In the genomic region with DNA sequence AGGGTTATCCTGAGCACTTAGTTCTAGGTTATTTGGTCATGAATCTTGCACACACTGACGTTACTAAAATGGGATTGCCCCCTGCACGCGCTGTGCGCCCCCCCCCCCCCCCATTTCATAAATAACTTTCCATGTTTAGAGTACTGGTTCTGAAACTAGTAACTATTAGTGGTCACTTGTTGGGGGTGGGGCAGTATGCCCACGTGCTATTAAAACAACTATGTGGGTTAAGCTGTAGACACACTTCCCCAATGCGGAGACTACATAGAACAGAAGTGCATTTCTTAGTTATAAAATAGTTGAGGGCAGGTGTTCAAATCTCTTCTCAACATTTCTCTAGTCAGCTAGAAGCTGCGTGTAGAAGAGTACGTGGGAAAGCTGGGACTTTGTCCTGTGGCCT, we compare ENCODE assay signal across 29 mouse cellular contexts.
DNase-seq lines count a peak whose midpoint lies in the region; ATAC-seq lines count a peak whose summit lies in the region.
"Had no signal": no experiment of that assay in that cellular context is flagged by ENCODE, and none has a peak within 500 bp of the region (broad histone marks: within the 10 kb centered on the region; RNA-seq: fewer than 3 reads in every experiment).

No protein-coding gene starts in this region.

- ATAC-seq in liver, embryonic 12.5 days, result no peak
- no peak for ATAC-seq in liver, embryonic 15.5 days (ENCODE audit: insufficient read depth)
- ATAC-seq in erythroid progenitor cell, adult 5-6 weeks (replicated peaks; ENCODE audit: low FRiP score, poor library complexity, severe bottlenecking), result no peak
- ATAC-seq: activated CD4-positive, CD25-positive, alpha-beta regulatory T cell, adult 4 months; forebrain, embryonic 13.5 days; forebrain, embryonic 16.5 days had no signal

- no peaks in the 10 kb centered on the region for H3K9me3 ChIP-seq in liver, embryonic 12.5 days (replicated peaks)
- no peaks in the 10 kb centered on the region for H3K9me3 ChIP-seq in liver, embryonic 15.5 days (replicated peaks)
- H3K9me3 ChIP-seq: embryonic facial prominence, embryonic 10.5 days; embryonic facial prominence, embryonic 13.5 days; forebrain, embryonic 10.5 days; forebrain, embryonic 13.5 days; heart, embryonic 12.5 days; heart, embryonic 15.5 days; hindbrain, embryonic 15.5 days had no signal

- H3K27me3 ChIP-seq in liver, embryonic 12.5 days (replicated peaks), result no peaks in the 10 kb centered on the region
- no peaks in the 10 kb centered on the region for H3K27me3 ChIP-seq in liver, embryonic 15.5 days
- H3K27me3 ChIP-seq: embryonic facial prominence, embryonic 13.5 days; forebrain, embryonic 13.5 days; heart, embryonic 12.5 days; heart, embryonic 15.5 days; hindbrain, embryonic 15.5 days had no signal

- WGBS in liver, embryonic 12.5 days (ENCODE audit: insufficient replicate concordance), result 77% methylated on average over 8 of the region's 8 CpGs
- whole genome bisulfite sequencing in liver, embryonic 15.5 days (ENCODE audit: insufficient replicate concordance), result 70% methylated on average over 8 of the region's 8 CpGs

- peaks cover 65% of the 10 kb centered on the region for H3K4me1 ChIP-seq in liver, embryonic 12.5 days
- H3K4me1 ChIP-seq in liver, embryonic 15.5 days (replicated peaks), result peaks cover 63% of the 10 kb centered on the region
- H3K4me1 ChIP-seq: forebrain, embryonic 10.5 days; hindbrain, embryonic 15.5 days had no signal

- peaks cover 31% of the 10 kb centered on the region for H3K36me3 ChIP-seq in liver, embryonic 12.5 days
- peaks cover 30% of the 10 kb centered on the region for H3K36me3 ChIP-seq in liver, embryonic 15.5 days (replicated peaks)
- H3K36me3 ChIP-seq: heart, embryonic 15.5 days; hindbrain, embryonic 15.5 days had no signal

- H3K9ac ChIP-seq in liver, embryonic 12.5 days, result no peak overlapping the region
- no peak overlapping the region for H3K9ac ChIP-seq in liver, embryonic 15.5 days
- H3K9ac ChIP-seq: embryonic facial prominence, embryonic 13.5 days; forebrain, embryonic 13.5 days; heart, embryonic 12.5 days; heart, embryonic 15.5 days; hindbrain, embryonic 15.5 days had no signal

- H3K27ac ChIP-seq in liver, embryonic 12.5 days, result peak overlapping the region; percentile 85
- H3K27ac ChIP-seq in liver, embryonic 15.5 days (replicated peaks), result peak overlapping the region; percentile 66
- H3K27ac ChIP-seq: embryonic facial prominence, embryonic 10.5 days; embryonic facial prominence, embryonic 13.5 days; forebrain, embryonic 10.5 days; forebrain, embryonic 13.5 days; hindbrain, embryonic 15.5 days had no signal

- H3K4me2 ChIP-seq in liver, embryonic 12.5 days, result 0 out of 2 replicates have a peak overlapping the region, but pooled peaks have one; percentile 21
- no peak overlapping the region for H3K4me2 ChIP-seq in liver, embryonic 15.5 days
- H3K4me2 ChIP-seq: embryonic facial prominence, embryonic 13.5 days; forebrain, embryonic 13.5 days; heart, embryonic 12.5 days; heart, embryonic 15.5 days; hindbrain, embryonic 15.5 days had no signal

- intact Hi-C loops in heart, postnatal 10 days (cut with DNase I), result no loop called here

- peak; percentile 39 for DNase-seq in heart, adult 11 months
- no peak for DNase-seq in heart, postnatal 10 days
- peak; percentile 42 for DNase-seq in A20 (ENCODE audit: low read depth, low spot score)
- no peak for DNase-seq in cerebellum, adult 8-10 months
- DNase-seq in heart, adult 18-20 months, result no peak
- DNase-seq: adrenal gland, adult 8-10 months; adrenal gland, postnatal 25 days; B cell, adult 2 months; cerebellum, adult 11-12 months; cerebellum, adult 9-10 months; cerebellum, postnatal 14 days; embryo, embryonic 11 days; gastrocnemius, postnatal 10 days; gastrocnemius, postnatal 36 days; heart, postnatal 14 days; heart, postnatal 4 days had no signal

- H3K4me3 ChIP-seq in liver, embryonic 12.5 days, result no peak overlapping the region
- H3K4me3 ChIP-seq in liver, embryonic 15.5 days (replicated peaks), result no peak overlapping the region
- H3K4me3 ChIP-seq: embryonic facial prominence, embryonic 10.5 days; embryonic facial prominence, embryonic 13.5 days; erythroblast, embryonic 14.5 days; forebrain, embryonic 10.5 days; forebrain, embryonic 13.5 days; heart, embryonic 12.5 days; heart, embryonic 15.5 days; hindbrain, embryonic 15.5 days had no signal

Comparison
In these comparisons a context has a peak if more than half of its experiments do, and no peak if none do; other contexts are left out.
1. DNase-seq: peak in heart, adult 11 months (single experiment) and A20 (single experiment); none in heart, postnatal 10 days (0 of 2), cerebellum, adult 8-10 months (single experiment) and heart, adult 18-20 months (0 of 2).